Mouse (Mus musculus): ENCODE data around the gene Gm21854. TPM values are rescaled to one million over a fixed set of nuclear protein-coding genes. Genes with fewer than 3 reads are reported as not detected.

Gene Gm21854
- 2.9 TPM for polyA plus RNA-seq (2014; fragmentation: Illumina TruSeq; extraction: RNeasy Lipid Tissue Mini Kit (QIAGEN cat#74804); ENCODE audit: low read depth, low replicate concordance)

GRCm38 (mm10) chrY:5656686-5657085, at the start of gene Gm21854:
Gene Gm21854 (plus strand): TSS chrY:5656986.

Other genes starting within 250 kb of the Gm21854 start
- gene Gm20914, start 69.0 kb downstream of the Gm21854 start, polyA plus RNA-seq (2014; fragmentation: Illumina TruSeq; extraction: RNeasy Lipid Tissue Mini Kit (QIAGEN cat#74804); ENCODE audit: low read depth, low replicate concordance) = 4.6 TPM
- gene Gm28171, start 136.4 kb downstream of the Gm21854 start, polyA plus RNA-seq (2014; fragmentation: Illumina TruSeq; extraction: RNeasy Lipid Tissue Mini Kit (QIAGEN cat#74804); ENCODE audit: low read depth, low replicate concordance) = 4.6 TPM